Mouse (Mus musculus): Measurements from ENCODE around the gene Olfr628.

- TF ChIP-seq CTCF (conservative IDR thresholded peaks at IDR 0.05; ENCODE audit: low read length) (no peak), NANOG (IDR thresholded peaks at IDR 0.05; ENCODE audit: borderline replicate concordance, low read length) (no peak)
Observed at GRCm38 (mm10) chr7:103771494-103771893, 41.3 kb downstream of the Olfr628 start, which contains the start of gene Olfr69.
